Mouse (Mus musculus): Measurements from ENCODE around the gene Erh. TPM values are rescaled to one million over a fixed set of nuclear protein-coding genes. Genes with fewer than 3 reads are reported as not detected.

Erh gene
- 10 to 100 TPM; 32.9 to 33.2 TPM for total RNA-seq (2023)

DNA sequence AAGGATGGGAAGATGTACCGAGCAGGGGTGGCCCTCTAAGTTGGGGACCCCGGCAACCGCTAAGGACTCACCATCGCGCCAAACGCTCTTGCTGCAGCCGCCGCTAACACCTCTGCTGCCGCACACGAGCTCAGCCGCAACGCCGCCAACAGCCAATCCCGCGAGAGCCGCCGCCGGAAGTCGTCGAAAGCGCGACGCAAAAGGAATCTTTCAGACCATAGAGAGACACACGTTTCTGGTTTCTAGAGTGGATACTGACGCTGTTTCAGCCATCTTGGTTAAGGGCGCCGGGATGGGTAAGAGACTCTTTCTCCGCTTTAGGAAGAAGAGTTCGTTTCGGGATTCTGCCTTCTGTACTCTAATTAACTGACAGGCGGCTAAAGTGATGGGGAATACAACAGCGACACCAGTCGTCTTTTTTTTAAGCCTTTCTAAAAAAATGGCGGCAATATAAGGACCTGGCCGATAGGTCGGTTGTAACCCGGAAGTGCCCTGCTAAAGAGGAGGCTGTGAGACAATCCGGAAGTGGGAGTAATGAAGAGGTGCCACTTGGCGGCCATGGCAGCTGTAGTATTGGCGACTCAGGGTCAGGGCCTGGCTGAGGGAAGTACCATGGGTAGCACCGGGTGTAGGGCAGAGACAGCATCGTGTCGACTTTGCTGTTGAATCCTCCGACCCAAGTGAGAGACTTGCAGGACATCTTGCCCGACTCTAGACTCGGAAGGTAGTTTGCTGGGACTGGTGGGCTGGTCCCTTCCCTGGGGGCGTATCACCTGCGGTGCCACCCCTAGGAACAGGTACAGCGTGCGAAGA, at the start of gene Erh, which contains the start of gene Slc39a9:
Gene Erh, minus strand, starts transcription at position 649 of the 813 bp plus-strand sequence.
Gene Slc39a9, plus strand, starts transcription at position 191 of the 813 bp plus-strand sequence.

DNA sequence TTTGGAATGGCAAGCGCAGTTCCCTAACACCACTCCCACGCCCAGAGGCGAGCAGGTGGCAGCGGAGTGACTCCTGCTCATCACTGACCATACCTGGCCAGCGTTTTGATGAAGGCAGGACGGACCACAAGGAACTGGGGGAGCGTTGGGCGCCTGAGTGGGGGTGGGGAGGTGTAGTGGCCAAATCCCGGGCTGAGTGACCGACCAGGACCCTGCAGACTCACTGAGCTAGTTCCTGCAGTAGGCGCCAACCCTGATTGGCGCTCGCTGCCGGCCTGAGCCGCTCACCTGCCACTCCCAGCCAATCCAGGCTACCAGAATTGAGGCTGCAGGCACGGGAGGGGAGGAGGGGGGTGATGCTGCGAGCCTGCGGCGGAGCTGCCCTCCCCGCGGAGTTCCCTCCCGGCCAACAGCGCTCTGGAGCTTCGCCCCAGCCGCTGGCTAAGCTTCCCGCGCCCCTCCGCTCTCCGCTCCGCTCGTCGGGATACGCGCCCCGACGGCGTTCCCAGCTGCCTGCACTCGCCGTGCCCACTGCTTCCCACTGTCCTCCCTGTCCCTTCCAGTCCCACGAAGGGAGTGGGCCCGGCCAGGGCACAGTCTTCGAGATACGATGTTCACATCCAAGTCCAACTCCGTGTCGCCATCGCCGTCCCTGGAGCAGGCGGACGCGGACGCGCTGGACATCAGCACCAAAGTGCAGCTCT, 48.3 kb upstream of the Erh start, which contains the start of gene Plekhd1:
Gene Plekhd1, plus strand, starts transcription at position 323 of the 704 bp plus-strand sequence.

Other genes with a start within 250 kb of the Erh start
- gene Dcaf5, start 207.7 kb downstream of the Erh start, total RNA-seq (2023), result 10 to 100 TPM; 21.1 to 29.2 TPM
- 10 to 100 TPM; 12.1 to 12.3 TPM for gene Exd2, start 181.2 kb downstream of the Erh start, total RNA-seq (2023)
- not detected for gene Galnt16, start 126.1 kb downstream of the Erh start, total RNA-seq (2023)
- 10 to 100 TPM; 19.3 to 20.9 TPM for gene Slc39a9, start 458 bp downstream of the Erh start, total RNA-seq (2023)
- gene Plekhd1, start 48.2 kb upstream of the Erh start, total RNA-seq (2023), result under 1 TPM in 1 of 2 experiments, not detected in 1; 0.13 TPM
- gene Ccdc177, start 116.3 kb upstream of the Erh start, total RNA-seq (2023), result not detected
- 10 to 100 TPM; 68.5 to 83.1 TPM for gene Susd6, start 146.2 kb upstream of the Erh start, total RNA-seq (2023)

Data from neutrophil, adult 83 days (primary cell).